Mouse (Mus musculus) inflammation-experienced regulatory T-cells, adult 6 months (primary cell): ENCODE data around the gene Slc25a31. TPM values are rescaled to one million over a fixed set of nuclear protein-coding genes. Genes with fewer than 3 reads are reported as not detected.

Experiments
- ATAC-seq: one replicate; pipeline ENCODE4 v1.8.0; 2017
- polyA plus RNA-seq, 3 experiments: library from polyadenylated mRNA; unstranded; fragments of 100-300 nt; shearing (Covaris generic); gene quantifications; one replicate each; pipeline ENCODE4 v1.2.1; 2017

The Slc25a31 gene
- polyA plus RNA-seq, 3 experiments from 2014 or later = not detected

GRCm38 (mm10) chr3:40738381-40738912 lies 29.8 kb downstream of the Slc25a31 start:
- no peak for ATAC-seq

- ATAC-seq = no peak
Observed at GRCm38 (mm10) chr3:40744024-40744835, 35.6 kb downstream of the Slc25a31 start, which contains the start of gene Hspa4l. TSS of gene Hspa4l (plus strand) at chr3:40744495.

- peak; percentile 75 for ATAC-seq
Observed at GRCm38 (mm10) chr3:40744836-40745660, 36.4 kb downstream of the Slc25a31 start.

GRCm38 (mm10) chr3:40745661-40746547 lies 37.2 kb downstream of the Slc25a31 start:
- ATAC-seq = peak; percentile 55

GRCm38 (mm10) chr3:40760746-40761145 lies 52.1 kb downstream of the Slc25a31 start:
- ATAC-seq = peak; percentile 79

GRCm38 (mm10) chr3:40761312-40761711 lies 52.7 kb downstream of the Slc25a31 start:
- peak; percentile 39 for ATAC-seq

Other genes with a start within 250 kb of the Slc25a31 start
- under 1 TPM; 0.10 to 0.34 (median 0.34) TPM for gene Intu, start 177.6 kb upstream of the Slc25a31 start, polyA plus RNA-seq
- 10 to 100 TPM; 21.5 to 44.4 (median 25.4) TPM for gene Hspa4l, start 35.6 kb downstream of the Slc25a31 start, polyA plus RNA-seq
- 10 to 100 TPM in 1 of 3 experiments, 1 to 10 TPM in 2; 4.8 to 19.8 (median 6.1) TPM for gene Plk4, start 91.2 kb downstream of the Slc25a31 start, polyA plus RNA-seq
- gene Mfsd8, start 138.0 kb downstream of the Slc25a31 start, polyA plus RNA-seq = 10 to 100 TPM; 14.5 to 20.9 (median 15.2) TPM
- gene Abhd18, start 138.1 kb downstream of the Slc25a31 start, polyA plus RNA-seq = 10 to 100 TPM; 14.7 to 18.8 (median 18.4) TPM
- 1 to 10 TPM in 1 of 3 experiments, under 1 TPM in 2; 0.47 to 1.2 (median 0.97) TPM for gene 1700034I23Rik, start 193.7 kb downstream of the Slc25a31 start, polyA plus RNA-seq
- gene Larp1b, start 241.0 kb downstream of the Slc25a31 start, polyA plus RNA-seq = 10 to 100 TPM; 20.7 to 22.9 (median 21.6) TPM